Mouse (Mus musculus): ENCODE results near the gene Tmem39a. TPM values are rescaled to one million over a fixed set of nuclear protein-coding genes. Genes with fewer than 3 reads are reported as not detected.

The Tmem39a gene
- polyA plus RNA-seq, 1 experiment from 2014 or later = 41.5 TPM

Other genes starting within 250 kb of the Tmem39a start
- gene Maats1, start 216.6 kb upstream of the Tmem39a start, polyA plus RNA-seq (2015; fragmentation: Nextera tagmentation; extraction: Ambion mirVana) = 0.54 and 1.0 TPM in 2 replicates
- 102 and 113 TPM in 2 replicates for gene Cox17, start 211.7 kb upstream of the Tmem39a start, polyA plus RNA-seq (2015; fragmentation: Nextera tagmentation; extraction: Ambion mirVana)
- not detected in 2 replicates for gene Gm21987, start 211.7 kb upstream of the Tmem39a start, polyA plus RNA-seq (2015; fragmentation: Nextera tagmentation; extraction: Ambion mirVana)
- gene Popdc2, start 196.5 kb upstream of the Tmem39a start, polyA plus RNA-seq (2015; fragmentation: Nextera tagmentation; extraction: Ambion mirVana) = 0.22 and 0.42 TPM in 2 replicates
- gene Pla1a, start 125.6 kb upstream of the Tmem39a start, polyA plus RNA-seq (2015; fragmentation: Nextera tagmentation; extraction: Ambion mirVana) = 0.34 and 0.41 TPM in 2 replicates
- 131 and 141 TPM in 2 replicates for gene Adprh, start 106.0 kb upstream of the Tmem39a start, polyA plus RNA-seq (2015; fragmentation: Nextera tagmentation; extraction: Ambion mirVana)
- 0.55 and 0.59 TPM in 2 replicates for gene Cd80, start 103.1 kb upstream of the Tmem39a start, polyA plus RNA-seq (2015; fragmentation: Nextera tagmentation; extraction: Ambion mirVana)
- 37.9 and 39.3 TPM in 2 replicates for gene Timmdc1, start 36.0 kb upstream of the Tmem39a start, polyA plus RNA-seq (2015; fragmentation: Nextera tagmentation; extraction: Ambion mirVana)
- gene Poglut1, start 8.4 kb upstream of the Tmem39a start, polyA plus RNA-seq (2015; fragmentation: Nextera tagmentation; extraction: Ambion mirVana) = 66.1 and 66.2 TPM in 2 replicates
- 3.4 and 3.6 TPM in 2 replicates for gene Arhgap31, start 154.6 kb downstream of the Tmem39a start, polyA plus RNA-seq (2015; fragmentation: Nextera tagmentation; extraction: Ambion mirVana)
- 24.5 and 27.4 TPM in 2 replicates for gene B4galt4, start 183.6 kb downstream of the Tmem39a start, polyA plus RNA-seq (2015; fragmentation: Nextera tagmentation; extraction: Ambion mirVana)
- gene Upk1b, start 241.6 kb downstream of the Tmem39a start, polyA plus RNA-seq (2015; fragmentation: Nextera tagmentation; extraction: Ambion mirVana) = 0.19 TPM in 1 of 2 replicates, not detected in the other